Mouse (Mus musculus) 3T3-L1 (cell line): ENCODE measurements around the gene Fam78b.

ENCODE experiments used
- DNase-seq: peaks from one replicate; pipeline ENCODE4 v3.0.0-alpha.2; 2015; ENCODE audit warnings: low read depth, low spot score

The Fam78b gene

DNA sequence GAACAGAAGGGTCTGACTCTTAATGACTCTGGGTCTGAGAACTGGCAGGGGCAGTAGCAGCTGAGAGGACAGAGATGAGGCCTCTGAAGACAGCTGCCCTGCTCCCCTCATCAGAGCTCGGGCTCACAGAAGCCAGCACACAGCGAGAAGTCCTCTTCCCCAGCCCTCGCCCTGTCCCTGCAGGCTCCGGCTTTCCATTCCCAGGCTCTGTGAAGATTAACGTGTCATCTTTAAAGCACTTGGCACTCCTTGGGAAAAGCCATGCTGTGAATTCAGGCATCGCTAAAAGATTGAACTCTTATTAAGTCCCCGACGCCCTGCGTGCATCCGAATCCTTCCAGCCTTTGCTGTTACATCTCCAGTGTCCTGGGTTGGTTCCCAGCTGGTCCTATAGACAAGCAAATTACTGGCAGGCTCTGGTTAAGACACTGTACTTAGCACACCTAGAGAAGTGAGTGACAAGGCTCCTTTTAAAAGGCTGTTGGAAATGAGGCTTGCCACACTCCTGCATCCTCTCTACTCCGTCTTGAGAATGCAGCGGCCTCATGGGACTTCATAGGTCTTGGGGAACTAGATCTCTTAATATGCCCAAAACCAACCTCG is 30.9 kb downstream of the Fam78b start:
- no peak for DNase-seq

DNA sequence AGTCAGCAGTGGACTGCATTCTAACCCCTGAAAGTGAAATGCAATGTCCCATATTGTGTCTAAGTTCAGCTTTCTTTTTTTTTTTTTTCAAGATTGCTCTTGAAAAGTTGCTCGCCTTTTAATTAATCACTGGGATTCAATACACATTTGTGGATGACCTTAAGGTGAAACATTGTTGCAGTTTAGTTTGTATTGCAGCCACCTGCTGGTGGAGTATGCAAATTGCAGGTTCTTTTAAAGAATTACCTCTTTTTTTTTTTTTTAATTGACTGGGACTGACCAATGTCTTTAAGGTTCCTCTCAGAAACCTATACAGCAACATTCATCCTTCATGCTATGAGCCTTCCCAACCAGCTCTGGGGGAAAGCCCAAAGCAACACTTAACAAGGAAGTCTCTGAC is 33.2 kb downstream of the Fam78b start:
- peak; percentile 39 for DNase-seq

DNA sequence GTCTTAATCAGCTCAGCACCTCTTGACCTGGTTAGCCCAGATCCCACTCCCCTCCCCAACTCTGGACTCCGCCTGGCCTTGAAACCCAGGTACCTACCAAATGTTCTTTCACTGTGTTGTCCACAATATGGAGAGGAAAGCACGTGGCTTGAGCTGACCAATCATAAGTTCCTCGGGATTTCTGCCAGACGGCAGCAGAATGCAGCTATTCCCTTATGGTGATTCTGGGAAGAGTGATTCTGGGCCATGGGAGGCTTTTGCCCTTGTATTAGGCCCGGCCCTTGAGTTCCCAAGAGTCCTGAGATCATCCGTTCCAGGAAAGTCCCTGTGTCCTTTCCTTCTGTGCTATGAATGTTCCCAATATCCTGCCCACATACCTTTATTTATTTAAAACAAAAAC is 41.3 kb downstream of the Fam78b start:
- DNase-seq = no peak

DNA sequence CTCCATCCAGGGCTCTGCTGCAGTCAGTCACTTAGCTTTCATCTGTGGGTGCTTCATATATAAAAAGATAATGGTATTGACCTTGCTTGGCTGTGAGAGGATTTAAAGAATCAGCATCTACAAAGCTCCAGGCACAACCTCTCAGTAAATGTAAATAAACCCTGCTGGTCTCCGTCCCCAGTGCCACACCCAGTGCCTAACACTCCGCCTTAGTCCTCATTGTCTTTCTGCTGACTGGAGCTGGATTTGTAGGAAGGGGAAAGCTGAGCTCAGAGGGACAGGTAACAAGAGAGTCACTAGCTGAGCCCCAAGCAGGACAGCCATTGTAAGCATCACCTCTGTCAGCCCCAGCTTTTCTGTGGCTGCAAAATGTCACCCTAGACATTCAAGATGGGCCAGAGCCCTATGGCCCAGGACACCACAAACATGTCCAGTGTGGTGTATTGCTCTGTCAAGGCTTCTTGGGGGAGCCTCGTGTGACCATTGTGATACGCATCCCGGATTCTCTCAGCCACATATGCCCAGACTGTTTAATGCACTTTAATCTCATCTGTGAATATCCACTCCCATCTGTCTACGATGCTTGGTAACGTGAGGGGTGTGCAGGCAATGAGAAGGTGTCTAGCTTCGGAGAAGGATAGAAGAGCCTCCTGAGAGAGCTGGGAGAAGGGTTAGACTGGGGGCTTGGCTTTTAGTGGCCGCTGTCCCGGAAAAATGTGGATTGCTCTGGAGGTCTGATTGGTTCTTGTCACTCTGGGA is 45.1 kb downstream of the Fam78b start:
- no peak for DNase-seq

DNA sequence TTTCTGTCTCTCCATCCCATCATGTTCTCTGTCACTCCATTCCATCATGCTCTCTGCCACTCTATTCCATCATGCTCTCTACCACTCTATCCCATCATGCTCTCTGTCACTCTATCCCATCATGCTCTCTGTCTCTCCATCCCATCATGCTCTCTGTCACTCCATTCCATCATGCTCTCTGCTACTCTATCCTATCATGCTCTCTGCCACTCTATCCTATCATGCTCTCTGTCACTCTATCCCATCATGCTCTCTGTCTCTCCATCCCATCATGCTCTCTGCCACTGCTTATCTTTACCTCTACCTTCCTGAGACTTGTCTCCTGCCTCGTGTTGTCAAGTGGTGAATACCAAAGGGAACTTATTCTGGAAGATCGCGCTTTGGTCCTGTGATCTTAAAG is 49.6 kb downstream of the Fam78b start:
- no peak for DNase-seq

DNA sequence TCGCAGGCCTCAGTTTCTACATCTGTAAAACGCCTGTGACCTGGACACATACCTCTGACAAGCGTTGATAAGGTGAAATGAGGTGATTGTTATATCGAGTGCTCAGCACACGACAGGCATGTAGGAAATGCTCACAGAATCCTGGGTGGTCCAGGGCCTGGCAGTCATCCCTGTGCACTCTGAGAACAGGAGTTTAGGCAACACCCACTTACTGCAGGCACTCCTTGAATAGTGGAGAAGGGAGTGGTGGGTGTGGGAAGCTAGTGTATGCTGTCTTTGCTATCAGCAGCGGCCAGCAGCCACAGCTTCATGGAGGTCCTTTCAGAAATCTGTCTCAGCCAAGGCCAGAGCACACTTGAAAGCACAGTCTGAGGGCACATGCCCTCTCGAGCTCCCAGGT is 52.8 kb downstream of the Fam78b start:
- DNase-seq = no peak

DNA sequence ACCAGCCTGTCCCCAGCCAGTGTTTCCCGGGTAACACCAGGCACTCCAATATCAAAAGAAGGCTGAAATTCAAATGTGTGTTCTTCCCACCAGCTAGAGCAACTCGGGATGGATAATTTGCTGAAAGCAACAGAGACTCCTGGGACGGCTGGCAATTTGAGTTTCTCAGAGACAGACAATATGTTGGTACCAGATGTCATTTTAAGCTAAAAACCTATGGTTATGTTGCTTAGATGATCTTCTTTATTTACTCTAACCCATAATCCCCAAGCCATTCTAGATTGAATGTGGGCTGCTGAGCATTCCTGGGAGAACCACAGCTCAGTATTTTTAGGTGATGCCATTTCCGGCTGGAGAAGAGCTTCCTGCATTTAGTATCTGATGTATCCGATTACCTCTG is 56.3 kb downstream of the Fam78b start:
- no peak for DNase-seq

DNA sequence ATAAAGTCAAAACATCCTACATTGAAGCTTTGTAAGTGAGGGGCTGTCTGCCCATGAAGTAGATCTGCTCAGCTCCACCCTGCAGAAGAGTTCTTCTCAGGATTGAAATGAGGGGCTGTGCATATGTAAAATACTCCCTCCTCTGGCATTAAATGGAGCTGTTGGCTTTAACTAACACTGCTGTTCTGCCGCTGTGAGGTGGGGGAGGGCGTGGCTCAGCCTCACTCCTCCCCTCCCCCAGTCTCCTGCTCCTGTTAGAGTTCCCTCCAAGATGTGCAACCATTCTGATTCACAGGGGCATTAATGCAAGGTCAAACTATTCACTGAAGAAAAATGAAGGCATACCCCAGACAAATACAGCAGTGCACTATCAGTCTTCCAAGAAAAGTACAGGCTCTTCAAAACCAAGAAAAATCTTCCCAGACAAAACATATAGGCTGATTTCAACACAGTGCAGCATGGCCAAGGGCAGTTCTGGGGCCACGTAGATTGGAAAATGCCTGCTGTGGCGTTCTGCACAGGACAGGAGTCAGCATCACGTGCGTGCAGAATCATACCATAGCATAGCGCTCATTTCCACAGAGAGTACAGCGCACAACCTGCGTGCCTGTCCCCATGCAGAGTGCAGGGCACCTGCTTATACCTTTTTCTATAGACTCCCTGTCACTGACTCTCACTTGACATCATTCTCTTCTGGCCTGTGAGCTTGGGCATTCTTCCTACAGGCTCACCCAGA is 58.5 kb downstream of the Fam78b start:
- no peak for DNase-seq

DNA sequence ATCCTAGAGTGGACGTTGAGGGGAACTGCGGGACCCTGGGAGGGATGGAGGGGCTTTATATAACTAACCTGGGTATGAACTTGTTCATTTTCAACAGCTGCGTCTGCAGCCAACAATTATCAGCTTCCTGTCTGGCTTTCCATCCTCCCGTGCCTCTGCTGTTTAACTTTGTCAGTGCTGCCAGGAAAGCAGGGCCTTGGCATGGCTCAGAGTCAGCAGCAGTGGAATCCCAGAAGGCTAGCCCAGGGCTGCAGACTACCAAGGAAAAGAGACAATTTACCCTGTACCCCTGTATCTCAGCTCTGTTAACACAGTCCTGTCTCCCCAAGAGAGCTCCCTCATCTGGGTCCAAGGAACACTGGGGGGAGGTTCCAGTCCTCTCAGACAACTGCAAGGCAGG is 62.8 kb downstream of the Fam78b start:
- DNase-seq = no peak

DNA sequence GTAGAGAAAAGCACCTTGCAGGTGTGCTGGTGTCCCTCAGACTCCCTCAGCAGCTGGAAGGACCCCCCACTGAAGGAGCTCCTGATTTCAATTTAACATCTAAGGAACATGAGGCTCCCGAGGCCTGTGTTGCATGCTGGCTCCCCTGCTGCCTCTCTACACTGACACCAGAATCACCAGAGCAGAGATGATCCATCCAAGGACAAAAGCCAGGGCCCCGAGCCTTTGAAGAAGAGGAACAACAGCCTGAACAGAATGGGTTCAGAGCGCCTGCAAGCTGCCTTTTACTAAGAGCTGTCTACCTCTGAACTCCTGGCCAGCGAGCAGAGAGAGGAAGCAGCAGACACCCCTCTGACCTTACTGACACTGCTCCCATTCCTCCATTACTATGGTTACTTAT is 64.3 kb downstream of the Fam78b start:
- DNase-seq = no peak

DNA sequence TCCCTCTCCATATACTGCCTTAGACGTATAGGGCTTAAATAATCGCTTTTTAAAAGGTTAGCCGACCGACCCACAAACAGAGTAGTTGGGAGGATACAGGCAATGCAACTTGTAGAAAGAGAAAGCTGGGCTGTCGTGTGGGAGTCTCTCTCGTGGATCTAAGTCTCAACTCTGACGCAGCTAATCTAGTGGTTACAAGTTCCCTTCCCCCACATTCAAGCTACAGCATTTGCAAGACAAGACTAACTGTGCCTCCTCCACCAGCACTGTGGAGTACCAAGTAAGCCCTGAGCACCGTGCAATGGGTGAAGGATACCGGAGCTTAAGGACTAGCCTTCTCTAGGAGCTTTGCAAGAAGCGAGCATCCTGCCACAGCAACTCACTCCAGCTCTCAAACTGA is 64.8 kb downstream of the Fam78b start:
- DNase-seq = no peak

DNA sequence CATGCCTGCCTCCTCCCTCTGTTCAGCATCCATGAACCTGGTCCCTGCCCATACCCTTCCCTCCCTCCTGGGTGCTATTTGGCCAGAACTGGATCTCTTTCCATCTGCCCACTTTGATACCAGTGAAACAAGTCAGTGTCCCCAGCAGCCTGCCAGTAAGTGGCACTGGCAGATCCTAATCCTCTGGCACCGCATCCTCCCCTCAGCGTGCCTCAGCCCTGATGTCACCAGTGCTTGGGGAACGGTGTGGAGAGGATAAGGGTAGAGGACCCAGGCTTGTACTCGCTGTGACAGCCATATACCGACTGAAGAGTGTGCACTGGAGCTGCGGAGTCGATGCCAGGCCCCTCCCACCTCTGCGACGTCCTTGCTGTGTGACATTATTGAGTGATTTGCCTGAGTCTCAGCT is 65.7 kb downstream of the Fam78b start:
- DNase-seq = no peak

DNA sequence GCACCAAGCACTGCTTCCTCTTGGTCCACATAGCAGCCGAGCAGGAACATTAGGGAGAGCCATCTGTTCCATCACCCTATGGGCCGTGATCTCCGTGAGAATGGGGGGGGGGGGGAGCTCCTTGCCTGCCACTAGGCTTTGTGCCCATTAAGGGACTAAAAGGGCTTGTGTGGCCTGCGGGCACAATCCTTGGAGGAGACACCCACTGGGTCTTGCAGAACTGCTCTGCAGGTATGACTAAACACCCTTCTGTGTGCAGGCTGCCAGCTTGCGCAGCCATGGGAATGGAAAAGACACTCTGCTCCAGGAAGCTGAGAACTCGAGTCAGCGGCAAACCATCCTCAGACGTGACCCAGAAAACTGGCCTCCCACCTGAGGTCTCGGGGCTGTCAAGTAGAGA is 68.5 kb downstream of the Fam78b start:
- DNase-seq = no peak

DNA sequence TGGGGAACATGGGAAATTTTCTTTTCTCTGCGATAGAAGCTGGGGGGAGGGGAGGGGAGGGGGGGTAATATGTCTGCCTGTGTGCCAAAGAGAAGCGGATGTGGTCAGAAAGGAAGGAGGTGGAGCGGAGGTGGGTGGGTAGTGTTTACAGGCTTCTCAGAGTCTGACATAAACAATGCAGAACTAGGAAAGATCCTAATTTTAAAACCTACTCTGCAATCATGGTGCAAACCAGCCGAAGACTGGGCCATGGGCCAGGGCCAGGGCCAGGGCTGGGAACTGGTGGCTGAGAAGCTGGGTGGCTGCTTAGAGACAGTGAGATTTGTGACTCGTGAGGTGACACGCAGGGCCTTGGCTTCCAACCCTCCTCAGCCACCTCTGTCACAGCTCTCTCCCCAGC is 69.1 kb downstream of the Fam78b start:
- DNase-seq = no peak

DNA sequence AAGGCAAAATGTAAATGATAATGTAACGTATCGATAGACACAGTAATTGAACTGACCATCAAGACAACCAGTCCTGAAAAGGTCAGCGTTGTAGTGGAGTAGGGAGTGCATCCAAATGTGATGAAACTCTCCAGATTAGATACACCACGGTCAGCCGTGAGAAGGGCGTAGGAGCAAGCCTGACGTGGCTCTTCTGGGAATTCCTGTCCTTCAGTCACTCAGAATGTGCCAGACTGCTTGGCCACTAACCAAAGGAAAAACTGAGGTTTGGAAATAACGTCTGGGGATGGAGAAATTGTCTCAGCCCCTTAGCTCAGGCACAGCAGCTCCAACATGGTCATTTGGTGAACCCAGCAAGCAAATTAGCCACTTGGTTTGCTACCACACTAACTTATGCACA is 74.5 kb downstream of the Fam78b start:
- no peak for DNase-seq

DNA sequence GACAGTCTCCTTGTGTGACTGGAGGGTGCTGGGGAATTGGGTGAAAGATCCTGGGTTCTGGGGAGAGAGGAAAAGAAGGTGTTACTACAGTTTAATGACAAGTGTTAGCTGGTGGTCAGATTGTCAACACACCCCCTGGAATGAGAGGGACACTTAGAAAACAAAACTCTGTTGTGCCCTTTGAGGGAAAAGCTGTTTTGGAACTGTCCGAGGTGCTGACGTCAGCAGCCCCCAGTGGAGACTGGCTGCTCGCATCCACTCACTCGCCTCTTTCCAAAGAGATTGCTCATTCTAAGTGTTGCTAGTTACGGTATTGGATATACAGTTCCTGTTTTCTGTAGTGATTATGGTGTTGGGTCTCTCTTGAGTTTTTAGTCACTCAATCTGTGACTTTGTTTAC is 78.3 kb downstream of the Fam78b start:
- peak; percentile 40 for DNase-seq

DNA sequence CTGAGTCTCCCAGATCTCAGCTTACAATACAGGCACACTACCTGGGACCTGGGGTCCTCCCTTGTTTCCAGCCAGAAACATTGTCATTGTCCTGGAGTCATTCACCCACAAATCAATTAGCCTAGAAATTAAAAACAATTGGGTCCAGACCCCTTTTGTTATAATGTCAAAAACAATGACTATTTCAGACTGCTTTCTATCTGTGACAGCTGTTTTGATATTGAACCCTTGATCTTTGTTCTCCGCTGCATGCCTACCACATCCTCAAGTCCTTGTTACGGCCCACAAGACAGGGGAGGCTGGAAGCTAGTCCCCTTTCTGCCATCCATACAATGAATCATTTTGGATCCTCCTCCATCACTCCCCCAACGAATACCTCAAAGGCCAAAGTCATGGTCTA is 80.7 kb downstream of the Fam78b start:
- DNase-seq = no peak

DNA sequence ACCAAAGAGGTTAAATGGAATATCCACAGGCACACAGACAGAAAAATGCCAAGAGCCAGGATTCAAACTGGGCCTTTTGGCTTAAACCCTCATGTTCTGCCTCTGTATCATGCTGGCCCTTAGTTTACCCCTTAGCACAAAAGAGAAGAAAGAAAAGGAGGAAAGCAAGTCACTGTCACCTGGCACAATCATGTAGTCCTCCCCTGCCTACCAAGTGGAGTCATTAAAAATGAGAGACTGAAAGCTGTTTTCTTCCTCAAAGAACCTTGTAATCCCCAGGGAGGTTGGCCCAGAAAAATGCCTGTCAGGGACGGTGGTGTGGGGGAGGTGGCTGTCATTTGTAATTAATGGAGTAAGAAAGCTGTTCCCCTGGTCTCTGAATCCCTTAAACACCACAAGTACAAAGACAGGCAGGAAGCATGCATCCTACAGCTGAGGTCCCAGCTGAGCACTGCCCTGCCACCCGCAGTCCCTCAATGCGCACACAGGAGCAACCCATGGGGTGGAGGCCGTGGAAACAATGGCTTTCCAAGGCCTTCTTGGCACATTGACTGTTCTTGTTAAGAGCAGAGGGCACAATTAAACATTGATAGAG is 81.4 kb downstream of the Fam78b start:
- no peak for DNase-seq

DNA sequence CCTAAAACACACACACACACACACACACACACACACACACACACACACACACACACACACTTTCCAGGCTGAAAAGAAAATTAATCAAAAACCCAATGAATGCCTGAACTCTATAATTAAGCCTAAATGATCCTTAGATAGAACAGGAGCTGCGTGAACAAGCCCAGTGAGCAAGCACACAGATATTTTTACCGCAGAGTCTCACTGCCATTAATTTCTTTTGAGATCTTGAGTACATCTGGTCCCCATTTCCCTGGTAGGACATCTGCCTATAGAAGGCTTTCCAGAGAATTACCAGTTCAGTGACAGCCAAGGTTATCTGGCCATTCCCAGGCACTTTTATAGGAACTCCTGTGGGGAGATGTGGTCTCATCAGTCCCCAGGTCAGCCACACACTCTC is 82.0 kb downstream of the Fam78b start:
- no peak for DNase-seq

DNA sequence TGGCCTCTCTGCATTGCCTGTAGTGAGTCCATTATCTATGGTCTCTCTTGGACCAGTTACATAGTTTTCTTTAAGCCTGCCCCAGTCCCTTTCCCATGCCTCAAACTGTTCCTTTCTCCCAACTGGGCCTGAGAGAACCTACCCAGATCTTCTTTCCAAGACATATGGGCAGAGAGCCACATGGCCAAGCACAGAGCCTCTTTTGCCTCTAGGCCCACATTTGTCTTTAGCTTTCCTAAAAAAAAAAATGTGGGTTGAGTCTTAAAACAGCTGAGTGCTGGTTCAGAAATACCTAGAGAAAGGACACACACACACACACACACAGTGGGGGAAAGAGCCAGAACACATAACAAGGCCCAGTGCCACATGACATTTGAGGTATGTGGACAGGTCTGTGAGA is 83.1 kb downstream of the Fam78b start:
- DNase-seq = no peak

DNA sequence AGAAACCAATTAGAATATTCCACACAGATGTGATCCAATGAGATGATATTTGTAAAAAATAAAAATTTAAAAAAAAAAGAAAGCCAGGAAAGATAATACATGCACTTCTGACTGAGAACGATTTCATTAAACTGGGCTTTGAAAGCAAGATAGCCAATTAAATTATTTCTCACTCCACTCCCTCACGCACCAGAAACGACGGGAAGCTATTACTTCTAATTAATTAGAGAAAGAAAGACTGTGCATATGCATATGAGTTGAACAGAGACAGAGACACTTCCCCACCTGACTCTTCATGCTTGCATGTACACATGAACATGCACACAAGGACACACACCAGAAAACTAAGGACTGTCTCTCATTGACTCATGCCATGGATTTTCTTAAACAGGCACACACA is 84.2 kb downstream of the Fam78b start:
- DNase-seq = no peak

DNA sequence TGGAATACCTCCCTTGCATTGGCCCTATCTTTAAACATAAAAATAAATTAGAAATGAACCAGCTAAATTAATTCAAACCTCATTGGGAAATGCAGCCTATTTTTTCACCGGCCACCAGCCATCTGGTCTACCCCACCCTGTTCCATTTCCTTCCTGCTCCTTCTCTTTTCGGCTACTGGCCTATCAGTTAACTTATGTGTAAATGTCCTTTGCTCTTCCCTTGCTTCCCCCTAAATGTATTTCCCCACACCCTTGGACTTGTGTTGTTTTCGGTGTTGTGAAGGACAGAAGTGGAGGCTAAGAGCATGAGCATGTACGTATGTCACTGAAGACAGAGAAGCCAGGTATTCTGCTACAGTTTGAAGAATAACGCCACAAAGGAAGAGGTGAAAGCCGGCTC is 89.2 kb downstream of the Fam78b start:
- no peak for DNase-seq

DNA sequence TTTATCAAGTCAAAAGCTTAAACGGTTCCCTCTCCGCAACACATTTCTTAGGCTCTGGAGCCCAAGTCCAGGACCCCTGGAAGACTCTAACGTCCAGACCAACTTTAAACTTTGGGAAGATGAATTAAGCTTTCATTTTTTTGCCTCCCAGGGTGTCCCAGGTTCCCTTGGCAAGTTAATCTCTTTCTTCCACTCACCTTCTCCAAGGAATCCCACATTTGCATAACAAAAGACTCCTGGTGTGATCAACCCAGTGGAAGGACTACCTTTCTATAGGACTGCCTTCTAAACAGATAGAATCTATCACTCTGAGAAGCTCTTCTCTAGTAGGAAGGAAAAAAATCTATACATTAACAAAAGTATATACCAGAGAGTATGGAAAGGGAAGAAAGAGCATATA is 92.3 kb downstream of the Fam78b start:
- DNase-seq = no peak
